38 mouse cellular contexts compared by ENCODE assay signal in genomic region chr9:124016048-124016447, GRCm38 (mm10). TPM values are rescaled to one million over a fixed set of nuclear protein-coding genes. Genes with fewer than 3 reads are reported as not detected.
DNase-seq lines count a peak whose midpoint lies in the region; ATAC-seq and TF ChIP-seq lines count a peak whose summit lies in the region.
"Had no signal": no experiment of that assay in that cellular context is flagged by ENCODE, and none has a peak within 500 bp of the region (broad histone marks: within the 10 kb centered on the region; RNA-seq: fewer than 3 reads in every experiment).

No protein-coding gene starts in this region.

- no peak for TF ChIP-seq EP300 in heart, adult 2 months (IDR thresholded peaks at IDR 0.05; ENCODE audit: insufficient read depth, low read depth, low read length)

- no peak overlapping the region for H3K4me2 ChIP-seq in liver, embryonic 12.5 days
- H3K4me2 ChIP-seq in forebrain, embryonic 12.5 days: no peak overlapping the region
- H3K4me2 ChIP-seq: embryonic facial prominence, embryonic 13.5 days; forebrain, embryonic 13.5 days; heart, embryonic 13.5 days; midbrain, embryonic 11.5 days; neural tube, embryonic 12.5 days had no signal

- WGBS in liver, embryonic 12.5 days (ENCODE audit: insufficient replicate concordance): 19% methylated on average over 2 of the region's 2 CpGs
- WGBS in macrophage (ENCODE audit: missing documents): 55% methylated on average over 2 of the region's 2 CpGs
- WGBS in forebrain, embryonic 12.5 days: 71% methylated on average over 2 of the region's 2 CpGs
- 46% methylated on average over 2 of the region's 2 CpGs for WGBS in heart, adult 2 months

- no peak for TF ChIP-seq POLR2A in heart, adult 2 months (IDR thresholded peaks at IDR 0.05; ENCODE audit: insufficient read depth, low read depth, low read length)

- H3K27ac ChIP-seq in liver, embryonic 12.5 days: no peak overlapping the region
- H3K27ac ChIP-seq in macrophage: peak overlapping the region; percentile 97
- H3K27ac ChIP-seq in forebrain, embryonic 12.5 days: no peak overlapping the region
- H3K27ac ChIP-seq in heart, adult 2 months: no peak overlapping the region
- H3K27ac ChIP-seq: embryonic facial prominence, embryonic 13.5 days; forebrain, embryonic 13.5 days; heart, embryonic 13.5 days; neural tube, embryonic 12.5 days had no signal

- TF ChIP-seq CTCF in G1E (IDR thresholded peaks at IDR 0.05; ENCODE audit: low read depth, low read length): no peak
- no peak for TF ChIP-seq CTCF in heart, adult 2 months (IDR thresholded peaks at IDR 0.05)

- ATAC-seq in G1E (ENCODE audit: extremely low read depth, insufficient number of reproducible peaks, low FRiP score, poor library complexity, severe bottlenecking): peak; percentile 93
- peak; percentile 83 for ATAC-seq in common myeloid progenitor, adult 5-6 weeks (replicated peaks; ENCODE audit: low read depth, poor library complexity, severe bottlenecking)
- ATAC-seq in liver, embryonic 12.5 days: peak; percentile 60
- no peak for ATAC-seq in forebrain, embryonic 12.5 days (ENCODE audit: low FRiP score)
- ATAC-seq: CD4-positive, CD25-positive, alpha-beta regulatory T cell, adult 4 months; forebrain, embryonic 13.5 days; hindbrain, embryonic 16.5 days had no signal

- H3K36me3 ChIP-seq in G1E (replicated peaks) (no peaks in the 10 kb centered on the region), macrophage (ENCODE audit: inconsistent target) (no peaks in the 10 kb centered on the region)
- no peaks in the 10 kb centered on the region for H3K36me3 ChIP-seq in liver, embryonic 12.5 days
- H3K36me3 ChIP-seq in forebrain, embryonic 12.5 days (replicated peaks): no peaks in the 10 kb centered on the region
- no peaks in the 10 kb centered on the region for H3K36me3 ChIP-seq in heart, adult 2 months (ENCODE audit: control insufficient read depth, insufficient read depth, low read length)
- H3K36me3 ChIP-seq: embryonic facial prominence, embryonic 13.5 days; heart, embryonic 13.5 days; neural tube, embryonic 12.5 days had no signal

- H3K9me3 ChIP-seq in G1E (replicated peaks): no peaks in the 10 kb centered on the region
- H3K9me3 ChIP-seq in liver, embryonic 12.5 days (replicated peaks): no peaks in the 10 kb centered on the region
- H3K9me3 ChIP-seq in forebrain, embryonic 12.5 days: no peaks in the 10 kb centered on the region
- H3K9me3 ChIP-seq: embryonic facial prominence, embryonic 13.5 days; forebrain, embryonic 13.5 days; heart, embryonic 13.5 days; neural tube, embryonic 12.5 days had no signal

- H3K4me1 ChIP-seq in G1E (ENCODE audit: insufficient read depth, low read depth, low read length): peaks cover 26% of the 10 kb centered on the region
- peaks cover 9% of the 10 kb centered on the region for H3K4me1 ChIP-seq in liver, embryonic 12.5 days
- no peaks in the 10 kb centered on the region for H3K4me1 ChIP-seq in forebrain, embryonic 12.5 days
- no peaks in the 10 kb centered on the region for H3K4me1 ChIP-seq in heart, adult 2 months (ENCODE audit: control insufficient read depth, insufficient read depth, low read length)
- H3K4me1 ChIP-seq: embryonic facial prominence, embryonic 13.5 days; forebrain, embryonic 13.5 days; heart, embryonic 13.5 days; neural tube, embryonic 12.5 days had no signal

- no peaks in the 10 kb centered on the region; the same call in 1 of the 2 replicates for H3K27me3 ChIP-seq in G1E (ENCODE audit: insufficient read depth, low read length)
- H3K27me3 ChIP-seq in liver, embryonic 12.5 days (replicated peaks): peaks cover 13% of the 10 kb centered on the region; the same call in 1 of the 2 replicates
- no peaks in the 10 kb centered on the region for H3K27me3 ChIP-seq in forebrain, embryonic 12.5 days
- no peaks in the 10 kb centered on the region for H3K27me3 ChIP-seq in heart, adult 2 months (ENCODE audit: control insufficient read depth, insufficient read depth, low read length)
- H3K27me3 ChIP-seq: embryonic facial prominence, embryonic 13.5 days; forebrain, embryonic 13.5 days; heart, embryonic 13.5 days; neural tube, embryonic 12.5 days had no signal

- H3K4me3 ChIP-seq in G1E (ENCODE audit: low read depth, low read length) (no peak overlapping the region), macrophage (ENCODE audit: inconsistent target) (no peak overlapping the region)
- no peak overlapping the region for H3K4me3 ChIP-seq in liver, embryonic 12.5 days
- no peak overlapping the region for H3K4me3 ChIP-seq in forebrain, embryonic 12.5 days (replicated peaks)
- H3K4me3 ChIP-seq in heart, adult 2 months: no peak overlapping the region
- H3K4me3 ChIP-seq: embryonic facial prominence, embryonic 13.5 days; erythroblast, embryonic 14.5 days; forebrain, embryonic 13.5 days; heart, embryonic 13.5 days; myocyte; neural tube, embryonic 12.5 days had no signal

- peak; percentile 19 for DNase-seq in G1E (ENCODE audit: low spot score)
- DNase-seq in frontal cortex, postnatal 36 days (ENCODE audit: low spot score in 2 of 2): no peak
- DNase-seq in heart, adult 2 months: no peak
- DNase-seq in gastrocnemius, postnatal 25 days: no peak
- DNase-seq: adrenal gland, postnatal 10 days; cerebellum, adult 11 months; cerebellum, adult 9-10 months; gastrocnemius, postnatal 36 days; heart, postnatal 10 days; kidney, adult 18-20 months; kidney, postnatal 36 days; left cerebral cortex, postnatal 4 days; lung, adult 2 months; lung, postnatal 10 days; thymus, postnatal 4 days had no signal

- intact Hi-C loops in heart, adult 2 months (cut with DNase I): no loop called here

- H3K79me2 ChIP-seq in macrophage (ENCODE audit: inconsistent target): no peaks in the 10 kb centered on the region
- H3K79me2 ChIP-seq in heart, adult 2 months (replicated peaks; ENCODE audit: control insufficient read depth, insufficient read depth, low read length): no peaks in the 10 kb centered on the region

- no peak overlapping the region for H3K9ac ChIP-seq in liver, embryonic 12.5 days
- H3K9ac ChIP-seq in forebrain, embryonic 12.5 days: no peak overlapping the region
- no peak overlapping the region for H3K9ac ChIP-seq in heart, adult 2 months (ENCODE audit: low read depth, low read length)
- H3K9ac ChIP-seq: embryonic facial prominence, embryonic 13.5 days; forebrain, embryonic 13.5 days; heart, embryonic 13.5 days; neural tube, embryonic 12.5 days had no signal

RNA-seq across cellular contexts. Expression of gene Ccr3, which starts 5.7 kb away (rescaled TPM):
- 0.34 TPM in 1 of 2 replicates, not detected in the other for total RNA-seq in G1E (2014; fragmentation: Nextera tagmentation)
- total RNA-seq in G1E (2017): 0.11 and 0.12 TPM in 2 replicates
- not detected in 2 replicates for polyA plus RNA-seq in G1E (2012)
- not detected in 2 replicates for total RNA-seq in common myeloid progenitor, adult 5-6 weeks (2017)
- 0.05 TPM in 1 of 2 replicates, not detected in the other for polyA plus RNA-seq in liver, embryonic 12.5 days (2016; fragmentation: Nextera tagmentation; extraction: Ambion mirVana)
- total RNA-seq in macrophage (2018; cell fraction: chromatin; rRNA removed): 10 to 100 TPM in 2 of 26 experiments, 1 to 10 TPM in 18, under 1 TPM in 6; 0.50 to 23.6 (median 2.3) TPM
- total RNA-seq in macrophage (2018; cell fraction: cytosol; rRNA removed): 10 to 100 TPM in 4 of 26 experiments, 1 to 10 TPM in 20, under 1 TPM in 2; 0.97 to 19.4 (median 2.7) TPM
- total RNA-seq in macrophage (2018; cell fraction: nucleus; rRNA removed): 10 to 100 TPM in 6 of 26 experiments, 1 to 10 TPM in 19, under 1 TPM in 1; 0.72 to 17.5 (median 4.5) TPM
- 4.1 to 30.2 TPM (median 6.8 TPM) in 3 replicates for polyA plus RNA-seq in macrophage (2018)
- not detected in 2 replicates for polyA plus RNA-seq in forebrain, embryonic 12.5 days (2016; fragmentation: Nextera tagmentation; extraction: Ambion mirVana)
- total RNA-seq in heart, adult 2 months (2021): not detected
- polyA plus RNA-seq in heart, adult 2 months (2012; rRNA removed): 0.20 TPM in 1 of 2 replicates, not detected in the other
- total RNA-seq in gastrocnemius, postnatal 25 days (2021): not detected
- total RNA-seq: gastrocnemius, adult 18-20 months; gastrocnemius, postnatal 36 days; heart, adult 8-10 months; layer of hippocampus, adult 8-10 months; layer of hippocampus, postnatal 25 days; left cerebral cortex, postnatal 4 days; midbrain, postnatal 0 days had no signal
- polyA plus RNA-seq: erythroblast, embryonic 14.5 days; forebrain, embryonic 13.5 days; hindbrain, embryonic 11.5 days; hindbrain, embryonic 16.5 days; intestine, embryonic 14.5 days; kidney, embryonic 16.5 days; midbrain, embryonic 11.5 days; midbrain, postnatal 0 days; myocyte; neural tube, embryonic 12.5 days had no signal

RNA-seq across cellular contexts. Expression of gene Ccr1l1, which starts 37.8 kb away (rescaled TPM):
- total RNA-seq in G1E (2014; fragmentation: Nextera tagmentation) (not detected in 2 replicates), G1E (2017) (0.11 and 0.46 TPM in 2 replicates)
- polyA plus RNA-seq in G1E (2012) (not detected in 2 replicates), macrophage (2018) (0.27 to 1.4 TPM (median 1.0 TPM) in 3 replicates)
- total RNA-seq in common myeloid progenitor, adult 5-6 weeks (2017): not detected in 2 replicates
- not detected in 2 replicates for polyA plus RNA-seq in liver, embryonic 12.5 days (2016; fragmentation: Nextera tagmentation; extraction: Ambion mirVana)
- total RNA-seq in macrophage (2018; cell fraction: chromatin; rRNA removed): 1 to 10 TPM in 20 of 26 experiments, under 1 TPM in 2, not detected in 4; 0.77 to 3.9 (median 1.5) TPM
- 1 to 10 TPM in 4 of 26 experiments, under 1 TPM in 22; 0.24 to 1.5 (median 0.67) TPM for total RNA-seq in macrophage (2018; cell fraction: cytosol; rRNA removed)
- 1 to 10 TPM in 23 of 26 experiments, under 1 TPM in 3; 0.79 to 4.5 (median 2.0) TPM for total RNA-seq in macrophage (2018; cell fraction: nucleus; rRNA removed)
- not detected in 2 replicates for polyA plus RNA-seq in forebrain, embryonic 12.5 days (2016; fragmentation: Nextera tagmentation; extraction: Ambion mirVana)
- total RNA-seq in heart, adult 2 months (2021): not detected
- polyA plus RNA-seq in heart, adult 2 months (2012; rRNA removed): not detected in 2 replicates
- total RNA-seq in gastrocnemius, postnatal 25 days (2021): not detected
- total RNA-seq: adrenal gland, postnatal 10 days; gastrocnemius, adult 18-20 months; gastrocnemius, postnatal 36 days; heart, adult 8-10 months; heart, postnatal 10 days; layer of hippocampus, adult 8-10 months; layer of hippocampus, postnatal 25 days; left cerebral cortex, postnatal 4 days; midbrain, postnatal 0 days had no signal
- polyA plus RNA-seq: CD4-positive, CD25-positive, alpha-beta regulatory T cell, adult 4 months; embryonic facial prominence, embryonic 13.5 days; erythroblast, embryonic 14.5 days; forebrain, embryonic 13.5 days; heart, embryonic 13.5 days; hindbrain, embryonic 11.5 days; hindbrain, embryonic 16.5 days; intestine, embryonic 14.5 days; kidney, embryonic 16.5 days; lung, adult 2 months; midbrain, embryonic 11.5 days; midbrain, postnatal 0 days; myocyte; neural tube, embryonic 12.5 days; testis, adult 2 months; thymus, postnatal 0 days had no signal

RNA-seq across cellular contexts. Expression of gene Ccr1, which starts 47.6 kb away (rescaled TPM):
- total RNA-seq in G1E (2014; fragmentation: Nextera tagmentation) (1.8 and 2.2 TPM in 2 replicates), G1E (2017) (3.7 and 3.9 TPM in 2 replicates)
- polyA plus RNA-seq in G1E (2012) (0.03 and 0.04 TPM in 2 replicates), macrophage (2018) (22.8 to 148 TPM (median 64.7 TPM) in 3 replicates)
- total RNA-seq in common myeloid progenitor, adult 5-6 weeks (2017): 0.59 and 0.87 TPM in 2 replicates
- 1.4 and 1.6 TPM in 2 replicates for polyA plus RNA-seq in liver, embryonic 12.5 days (2016; fragmentation: Nextera tagmentation; extraction: Ambion mirVana)
- total RNA-seq in macrophage (2018; cell fraction: chromatin; rRNA removed): 100 to 1,000 TPM in 1 of 26 experiments, 10 to 100 TPM in 15, 1 to 10 TPM in 10; 3.2 to 114 (median 15.1) TPM
- 100 to 1,000 TPM in 2 of 26 experiments, 10 to 100 TPM in 24; 12.2 to 163 (median 31.0) TPM for total RNA-seq in macrophage (2018; cell fraction: cytosol; rRNA removed)
- 100 to 1,000 TPM in 5 of 26 experiments, 10 to 100 TPM in 21; 15.0 to 152 (median 47.8) TPM for total RNA-seq in macrophage (2018; cell fraction: nucleus; rRNA removed)
- polyA plus RNA-seq in forebrain, embryonic 12.5 days (2016; fragmentation: Nextera tagmentation; extraction: Ambion mirVana): 0.62 and 1.0 TPM in 2 replicates
- total RNA-seq in heart, adult 2 months (2021): under 1 TPM; 0.48 to 0.89 TPM
- 0.96 and 1.8 TPM in 2 replicates for polyA plus RNA-seq in heart, adult 2 months (2012; rRNA removed)
- total RNA-seq in gastrocnemius, postnatal 25 days (2021): under 1 TPM; 0.20 to 0.27 TPM
- polyA plus RNA-seq: erythroblast, embryonic 14.5 days; myocyte had no signal
